Mouse (Mus musculus) liver, embryonic 14.5 days (tissue): ENCODE results near the gene Treml2.

Experiments
- CTCF ChIP-seq: IDR thresholded peaks from 2 replicates; pipeline ENCODE4 v1.5.1; 2016; ENCODE audit warnings: antibody characterized with exemption, low read depth, control low read depth
- EP300 ChIP-seq: IDR thresholded peaks from 2 replicates; pipeline ENCODE4 v1.6.1; 2016; ENCODE audit warnings: antibody characterized with exemption, low read depth

DNA sequence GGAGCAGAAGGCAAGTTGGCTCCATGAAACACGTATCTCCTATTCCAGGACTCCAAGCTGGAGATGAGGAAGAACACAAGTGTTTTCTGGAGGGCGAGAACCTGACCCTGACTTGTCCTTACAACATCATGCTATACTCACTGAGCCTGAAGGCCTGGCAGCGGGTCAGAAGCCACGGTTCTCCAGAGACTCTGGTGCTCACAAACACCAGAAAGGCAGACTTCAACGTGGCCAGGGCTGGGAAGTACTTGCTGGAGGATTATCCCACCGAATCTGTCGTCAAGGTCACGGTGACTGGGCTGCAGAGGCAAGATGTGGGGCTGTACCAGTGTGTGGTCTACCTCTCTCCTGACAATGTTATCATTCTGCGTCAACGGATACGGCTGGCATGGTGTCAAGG, 49.8 kb upstream of the Treml2 start:
- TF ChIP-seq CTCF = no peak
- no peak for TF ChIP-seq EP300
